Mouse (Mus musculus) mature B cell (primary cell): ENCODE data around the gene Kcnmb3.
"Not testable (repeated sequence)": the region's sequence is repeated elsewhere in the genome, so short reads cannot be mapped to it uniquely, and the experiment has no call there.

Source experiments
- in situ Hi-C: fragments of 300-500 bp; cut with MboI; formaldehyde crosslinking; loops from 2 replicates; pipeline ENCODE4 v1.14.3; 2019

The Kcnmb3 gene

GRCm38 (mm10) chr3:32437297-32437696 is 54.7 kb downstream of the Kcnmb3 start:
- in situ Hi-C loops, result no loop called here

DNA sequence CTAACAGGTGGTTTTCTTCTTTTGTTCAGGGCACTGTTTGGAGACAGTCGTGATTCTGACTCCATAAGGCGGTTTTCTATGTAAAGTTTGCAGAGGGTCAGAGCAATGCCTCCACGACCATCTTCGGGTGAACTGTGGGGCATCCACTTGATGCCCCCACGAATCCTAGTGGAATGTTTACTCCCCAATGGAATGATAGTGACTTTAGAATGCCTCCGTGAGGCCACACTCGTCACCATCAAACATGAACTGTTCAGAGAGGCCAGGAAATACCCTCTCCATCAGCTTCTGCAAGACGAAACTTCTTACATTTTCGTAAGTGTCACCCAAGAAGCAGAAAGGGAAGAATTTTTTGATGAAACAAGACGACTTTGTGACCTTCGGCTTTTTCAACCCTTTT is 55.9 kb downstream of the Kcnmb3 start:
- in situ Hi-C loops, result no loop called here

DNA sequence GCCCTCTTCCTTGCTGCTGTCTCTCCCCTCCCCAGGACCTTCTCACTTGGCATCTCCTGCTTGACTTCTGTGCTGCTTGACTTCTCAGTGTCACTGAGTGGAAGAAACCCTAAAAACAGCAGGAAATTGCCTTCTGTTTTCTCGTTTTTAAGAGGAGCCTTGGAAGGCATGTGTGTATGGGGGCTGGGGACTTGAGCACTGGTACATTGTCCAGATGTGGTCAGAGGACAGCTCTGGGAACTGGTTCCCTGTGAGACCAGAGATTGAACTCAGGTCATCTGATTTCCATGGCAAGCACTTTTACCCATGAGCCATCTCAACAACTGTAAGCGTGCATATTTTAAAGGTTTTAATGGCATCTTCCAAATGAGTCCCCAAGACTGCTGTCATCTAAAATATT is 58.0 kb downstream of the Kcnmb3 start:
- in situ Hi-C loops, result no loop called here

GRCm38 (mm10) chr3:32430394-32430793 is 61.6 kb downstream of the Kcnmb3 start:
- in situ Hi-C loops, result no loop called here

DNA sequence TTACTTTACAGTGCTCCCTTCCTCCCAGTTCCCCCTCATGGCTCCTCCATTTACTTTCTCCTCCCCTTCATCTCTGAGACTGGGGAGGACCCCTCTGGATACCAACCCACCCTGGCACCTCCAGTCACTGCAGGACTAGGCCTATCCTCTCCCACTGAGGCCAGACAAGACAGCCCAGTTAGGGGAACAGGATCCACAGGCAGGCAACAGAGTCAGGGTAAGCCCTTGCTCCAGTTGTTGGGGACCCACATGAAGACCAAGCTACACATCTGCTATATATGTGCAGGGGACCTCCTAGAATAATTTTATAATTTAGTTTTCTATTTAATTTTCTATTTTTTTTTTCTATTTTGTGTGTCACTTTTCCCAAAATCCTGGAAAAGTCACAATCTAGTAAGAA is 62.7 kb downstream of the Kcnmb3 start:
- in situ Hi-C loops, result not testable (repeated sequence)

DNA sequence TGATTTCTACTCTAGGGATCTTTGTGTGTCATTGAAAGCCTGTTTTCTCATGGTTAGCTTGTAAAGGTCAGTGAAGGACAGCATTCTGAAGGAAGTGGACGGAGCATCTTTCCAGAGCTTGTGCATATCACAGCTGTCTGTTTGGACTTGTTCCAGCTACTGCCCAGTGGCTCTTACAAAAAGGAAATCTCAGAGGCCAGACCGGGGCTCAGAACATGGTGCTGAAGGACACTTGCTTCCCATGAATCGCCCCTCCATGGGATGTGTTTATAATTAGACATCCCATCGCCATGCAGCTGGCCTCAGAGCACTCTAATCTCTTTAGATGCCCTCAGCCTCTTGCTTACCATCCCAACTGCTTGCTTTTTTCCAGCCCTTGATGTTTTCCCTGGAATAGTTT is 63.1 kb downstream of the Kcnmb3 start:
- in situ Hi-C loops, result no loop called here

GRCm38 (mm10) chr3:32428361-32428760 is 63.7 kb downstream of the Kcnmb3 start:
- in situ Hi-C loops, result no loop called here

GRCm38 (mm10) chr3:32427695-32428094 is 64.3 kb downstream of the Kcnmb3 start:
- in situ Hi-C loops, result no loop called here
